Mouse (Mus musculus) cerebellum, postnatal 36 days (tissue): ENCODE measurements around the gene Acadm.

ENCODE experiments used
- DNase-seq, 2 experiments: peaks; one replicate each; pipeline ENCODE4 v3.0.0; 2021 to 2022; ENCODE audit warnings: mixed read lengths in 2 of 2

Acadm gene

DNA sequence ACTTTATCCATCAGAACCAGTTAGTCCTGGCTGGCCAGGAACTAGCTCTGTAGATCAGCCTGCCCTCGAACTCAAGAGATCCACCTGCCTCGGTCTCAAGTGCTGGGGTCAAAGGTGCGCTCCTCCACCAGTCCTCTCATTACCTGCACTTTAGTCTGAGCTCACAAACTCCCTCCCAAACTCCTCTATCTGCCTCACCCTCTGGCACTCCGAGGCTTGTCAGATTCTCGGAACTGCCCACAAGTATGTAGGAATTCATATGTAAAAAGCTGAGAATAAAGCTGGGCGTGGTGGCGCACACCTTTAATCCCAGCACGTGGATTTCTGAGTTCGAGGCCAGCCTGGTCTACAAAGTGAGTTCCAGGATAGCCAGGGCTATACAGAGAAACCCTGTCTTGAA, 3.9 kb downstream of the Acadm start:
- no peak for DNase-seq

DNA sequence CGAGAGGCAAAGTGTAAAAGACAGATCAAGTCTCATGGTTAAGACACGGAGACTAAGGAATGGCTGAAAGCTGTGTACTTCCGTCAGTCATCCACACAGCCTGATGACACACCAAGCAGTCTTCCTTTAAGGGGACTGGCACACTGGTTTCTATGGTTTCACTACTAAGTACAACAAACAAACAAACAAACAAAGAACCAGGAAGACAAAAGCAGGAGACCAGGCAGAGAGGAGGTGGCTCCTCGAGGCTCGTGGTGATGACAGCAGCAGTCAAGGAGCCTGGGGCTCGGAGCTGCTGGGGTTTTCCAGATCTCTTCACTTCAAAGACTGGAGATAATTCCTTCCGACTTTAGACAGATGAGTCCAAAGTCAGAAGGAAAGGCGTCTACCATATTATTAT, 4.4 kb downstream of the Acadm start:
- DNase-seq: no peak

DNA sequence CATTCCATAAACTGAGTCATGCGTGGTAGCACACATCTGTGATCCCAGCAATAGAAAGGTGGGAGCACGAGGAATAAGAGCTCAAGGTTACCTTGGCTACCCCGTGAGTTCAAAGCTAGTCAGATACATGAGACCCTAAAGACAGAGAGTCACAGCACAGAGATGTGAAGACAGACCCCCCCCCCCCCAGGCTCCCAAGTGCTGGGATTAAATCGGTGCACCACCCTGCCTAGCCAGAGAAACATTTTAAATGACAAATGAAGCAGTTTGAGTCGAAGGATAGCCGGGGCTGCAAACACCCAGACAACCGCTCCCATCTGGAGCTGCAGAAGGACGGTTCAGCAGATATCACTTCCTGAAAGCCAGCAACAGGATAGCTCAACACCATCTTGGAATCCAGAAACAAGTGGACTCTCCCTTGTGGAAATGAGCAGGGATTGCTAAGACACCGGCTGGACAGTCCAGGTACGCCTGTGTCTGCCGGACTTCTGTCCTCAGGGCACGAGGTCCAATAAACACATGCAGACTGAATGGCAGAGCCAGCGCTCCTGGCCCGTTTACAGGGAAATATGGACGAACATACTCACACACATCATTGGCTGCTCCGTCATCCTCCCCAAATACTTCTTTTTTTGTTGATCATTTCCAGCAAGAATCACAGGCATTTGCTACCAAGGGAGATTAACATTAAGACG, 7.2 kb downstream of the Acadm start:
- DNase-seq: no peak

DNA sequence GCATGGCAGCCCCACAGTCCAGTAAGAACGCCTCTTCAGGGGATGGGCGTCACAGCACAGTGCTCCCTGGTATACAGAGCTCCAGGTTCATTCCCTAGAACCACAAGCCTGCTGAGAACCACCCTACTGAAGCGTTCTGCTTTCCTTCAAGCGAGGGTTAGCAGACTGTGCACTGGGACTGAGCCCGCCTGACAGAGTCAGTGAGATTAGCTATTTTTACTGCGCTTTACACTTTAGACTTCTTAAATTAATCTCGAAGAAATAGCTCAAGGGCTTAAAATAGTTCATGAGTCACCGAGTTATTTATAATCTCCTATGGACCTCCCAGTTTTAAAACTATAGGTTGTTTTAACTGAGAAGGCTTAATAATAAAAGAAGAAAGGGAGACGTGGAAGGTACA, 8.6 kb downstream of the Acadm start:
- DNase-seq: no peak

DNA sequence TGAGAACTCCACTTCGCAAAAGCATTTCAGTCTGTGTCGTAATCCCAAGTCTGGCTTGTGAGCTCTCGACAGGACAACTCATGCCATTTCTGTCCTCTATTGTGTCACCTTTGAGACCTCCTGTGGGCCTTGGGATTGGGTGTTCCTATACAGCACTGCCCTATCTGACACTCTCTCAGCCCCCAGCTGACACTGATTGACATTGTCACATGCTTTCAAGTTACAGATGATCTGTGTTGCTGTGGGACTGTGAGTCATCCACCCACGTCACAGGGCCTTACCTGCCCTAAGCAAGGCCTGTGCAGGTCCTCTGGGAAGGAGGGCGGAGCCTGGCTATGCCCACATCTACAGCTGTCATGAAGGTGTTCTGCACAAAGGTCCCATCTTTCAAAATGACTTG, 12.0 kb downstream of the Acadm start:
- DNase-seq: no peak

DNA sequence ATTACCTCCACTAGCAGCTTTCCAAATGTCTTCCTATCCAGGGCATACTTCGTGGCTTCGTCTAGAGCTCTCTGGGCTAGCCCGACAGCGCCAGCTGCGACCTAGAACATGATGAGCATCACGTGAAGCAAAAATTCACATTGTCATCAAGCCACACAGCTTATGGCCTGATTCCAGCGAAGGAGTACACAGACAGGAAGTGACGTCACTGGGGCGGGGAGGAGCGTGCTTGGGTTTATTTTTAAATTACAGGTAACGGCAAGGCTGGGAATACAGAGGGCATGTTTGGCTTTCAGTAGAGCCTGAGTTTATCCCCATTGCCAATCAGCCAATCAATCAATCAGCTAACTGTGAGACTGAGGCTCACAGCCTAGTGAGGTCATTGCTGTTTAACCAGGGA, 14.9 kb downstream of the Acadm start:
- DNase-seq: no peak

DNA sequence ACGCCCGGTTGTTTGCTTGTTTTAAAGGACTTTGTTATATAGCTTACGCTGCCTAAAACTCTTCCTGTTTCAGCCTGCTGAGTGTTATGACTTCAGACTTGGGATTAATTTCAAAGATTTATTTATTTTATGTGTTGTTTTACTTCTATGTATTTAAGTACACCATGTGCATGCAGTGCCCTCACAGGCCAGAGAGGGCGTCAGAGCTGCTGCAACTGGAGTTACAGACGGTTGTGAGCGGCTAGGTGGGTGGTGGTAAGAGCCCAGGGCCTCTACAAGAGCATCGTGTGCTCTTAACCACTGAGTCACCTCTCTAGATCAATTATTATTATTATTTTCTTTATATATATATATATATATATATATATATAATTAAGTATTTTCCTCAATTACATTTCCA, 18.1 kb downstream of the Acadm start:
- no peak for DNase-seq

DNA sequence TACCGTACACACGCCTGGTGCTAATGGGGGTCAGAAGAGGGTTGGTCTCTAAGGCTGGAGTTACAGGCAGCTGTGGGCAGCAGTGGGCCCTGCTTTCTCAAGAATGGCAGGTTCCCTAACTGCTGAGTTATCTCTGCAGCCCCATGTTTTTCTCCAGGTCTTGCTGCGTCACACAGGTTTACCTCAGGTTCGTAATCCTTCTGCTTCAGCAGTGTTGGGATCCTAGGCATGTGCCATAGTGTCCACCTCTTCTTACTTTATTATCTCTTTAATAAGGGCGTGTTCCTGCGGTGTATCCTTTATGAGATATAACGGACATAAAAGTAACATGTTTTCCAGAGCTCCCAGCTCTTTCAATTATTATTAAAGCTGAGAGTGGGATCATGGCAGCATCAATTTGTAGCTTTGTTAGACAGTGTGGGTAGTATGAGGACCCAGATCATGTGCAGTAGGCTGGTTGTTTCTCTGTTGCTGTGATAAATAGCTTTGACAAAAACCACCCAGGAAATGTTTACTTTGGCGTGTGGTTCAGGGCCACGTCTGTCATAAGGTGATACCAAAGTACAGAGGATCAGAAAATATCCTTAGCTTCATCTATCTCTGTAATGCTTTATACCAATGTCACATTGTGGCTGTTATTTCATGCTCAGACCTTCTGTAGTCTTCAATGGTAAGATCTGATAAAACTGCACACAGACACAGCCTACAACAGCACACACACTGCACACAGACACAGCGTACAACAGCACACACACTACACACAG, 23.1 kb downstream of the Acadm start:
- no peak for DNase-seq

DNA sequence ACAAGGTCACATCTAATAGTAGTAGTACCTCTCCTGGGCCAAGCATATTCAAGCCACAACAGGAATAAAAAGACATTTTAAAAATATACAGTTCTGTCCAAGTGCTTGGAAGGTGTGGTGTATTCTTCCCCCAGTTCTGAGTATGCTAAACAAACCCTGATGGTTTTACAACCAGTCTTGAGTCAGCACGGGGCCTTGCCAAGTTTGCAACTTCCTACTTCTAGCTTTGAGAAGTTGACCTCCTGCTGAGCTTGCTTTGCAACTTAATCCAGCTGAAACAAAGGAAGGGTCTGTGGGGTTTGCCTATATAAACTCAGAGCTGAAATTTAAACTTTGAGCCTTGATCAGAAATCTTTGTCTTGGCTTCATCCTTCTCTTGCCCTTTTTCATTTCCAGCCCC, 27.2 kb downstream of the Acadm start:
- no peak for DNase-seq

DNA sequence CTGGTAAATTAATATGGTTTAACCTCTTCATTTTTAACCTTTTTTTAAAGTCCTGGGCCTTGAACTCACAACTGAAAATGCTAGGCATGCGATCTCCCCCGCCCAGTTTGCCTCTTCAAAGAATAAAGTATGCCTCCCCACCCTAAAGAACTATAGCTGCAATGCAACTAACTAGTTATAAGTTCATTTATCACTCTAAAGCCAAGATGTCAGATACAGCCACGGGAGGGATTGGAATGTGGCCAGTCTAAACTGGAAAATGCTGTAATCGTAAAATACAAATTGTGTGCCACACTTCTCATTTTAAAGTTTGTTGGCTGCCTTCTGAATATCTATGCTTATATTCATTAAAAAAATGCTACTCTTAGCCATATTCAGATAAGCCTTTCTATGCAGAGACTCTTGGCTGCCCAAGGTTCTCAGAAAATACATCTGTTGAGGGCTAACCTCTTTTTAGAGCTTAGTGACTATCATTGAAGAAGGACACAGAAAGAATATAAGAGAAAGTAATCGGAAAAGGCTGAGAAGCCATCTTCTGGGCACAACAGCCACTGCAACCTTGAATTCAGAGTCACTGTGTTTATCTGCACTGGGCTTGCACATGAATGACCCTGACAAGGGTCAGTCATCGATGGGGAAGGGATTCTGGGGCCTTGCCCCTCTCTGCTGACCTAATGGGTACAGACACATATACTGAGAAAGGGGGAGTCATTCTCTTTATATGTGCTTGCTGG, 30.8 kb downstream of the Acadm start:
- DNase-seq: peak in 1 of 2 experiments; percentile 14

DNA sequence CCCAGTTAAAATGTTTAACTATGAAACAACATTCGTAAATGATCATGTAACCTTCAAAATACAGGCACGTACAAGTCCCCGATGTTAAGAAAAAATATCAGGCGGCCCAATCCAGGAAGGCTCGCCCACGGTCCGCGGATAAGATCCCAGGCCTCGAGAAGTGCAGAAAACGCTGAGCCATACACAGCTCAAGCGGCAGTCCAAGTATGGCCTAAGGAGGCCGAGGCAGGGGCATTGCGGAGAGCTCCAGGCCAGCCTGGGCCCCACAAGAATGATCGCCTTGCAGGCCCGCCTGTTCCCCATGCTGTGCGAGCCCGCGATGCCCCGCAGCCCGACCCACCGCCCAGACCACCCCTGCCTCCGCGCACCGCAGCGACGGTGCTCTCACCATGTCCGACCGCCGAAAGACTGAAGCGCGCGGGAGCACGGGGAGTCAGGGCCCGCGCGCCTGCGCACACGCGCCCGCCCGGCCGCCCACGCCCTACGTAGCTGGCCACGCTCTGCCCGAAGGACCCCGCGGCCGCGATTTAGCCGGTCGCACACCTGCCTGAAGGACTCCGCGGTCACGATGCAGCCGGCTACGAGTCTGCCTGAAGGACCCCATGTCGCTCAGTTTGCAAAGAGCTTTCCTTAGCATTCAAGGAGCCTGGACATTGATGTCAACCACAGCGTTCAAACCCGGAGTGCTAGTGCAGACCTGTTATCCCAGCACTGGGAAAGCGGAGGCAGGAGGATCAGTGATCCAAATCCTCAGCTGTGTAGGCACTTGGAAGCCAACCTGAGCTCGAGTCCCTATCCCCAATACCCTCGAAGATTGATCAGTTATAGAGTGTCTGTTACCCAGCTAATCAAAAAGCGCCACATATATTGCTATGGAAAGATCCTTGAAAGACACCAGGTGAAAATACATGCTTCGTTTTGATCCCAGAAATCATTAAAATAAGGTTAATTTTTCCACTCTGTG, 31.6 kb downstream of the Acadm start, which contains the start of gene Rabggtb:
Gene Rabggtb, minus strand, starts transcription at position 464 of the 964 bp plus-strand sequence.
- DNase-seq: peak; percentile 97

DNA sequence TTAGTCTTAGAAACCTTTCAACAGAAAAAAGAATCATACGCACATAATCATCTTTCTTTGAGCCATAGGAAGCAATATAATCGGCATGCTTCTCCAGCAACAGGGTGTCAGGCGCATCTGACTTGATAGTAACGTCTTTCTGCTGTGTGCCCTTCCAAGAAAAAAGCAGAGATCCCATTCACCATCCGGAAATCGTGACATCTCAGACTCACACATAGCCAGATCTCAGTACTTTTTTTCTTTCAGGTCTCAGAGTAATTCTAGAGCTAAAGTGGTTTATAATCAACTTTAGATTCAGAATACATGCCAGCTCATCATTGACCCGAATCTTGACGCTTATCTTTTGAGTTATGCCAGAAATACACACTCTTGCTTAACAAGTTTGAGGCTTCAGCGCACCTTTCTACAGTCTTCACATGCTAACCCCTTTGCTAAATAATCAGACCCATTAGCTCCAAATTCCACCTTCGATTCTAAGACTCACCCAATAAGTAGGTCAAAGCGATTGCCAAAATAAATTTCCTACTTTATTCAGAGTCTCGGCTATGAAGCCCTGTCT, 32.5 kb downstream of the Acadm start:
- no peak for DNase-seq

DNA sequence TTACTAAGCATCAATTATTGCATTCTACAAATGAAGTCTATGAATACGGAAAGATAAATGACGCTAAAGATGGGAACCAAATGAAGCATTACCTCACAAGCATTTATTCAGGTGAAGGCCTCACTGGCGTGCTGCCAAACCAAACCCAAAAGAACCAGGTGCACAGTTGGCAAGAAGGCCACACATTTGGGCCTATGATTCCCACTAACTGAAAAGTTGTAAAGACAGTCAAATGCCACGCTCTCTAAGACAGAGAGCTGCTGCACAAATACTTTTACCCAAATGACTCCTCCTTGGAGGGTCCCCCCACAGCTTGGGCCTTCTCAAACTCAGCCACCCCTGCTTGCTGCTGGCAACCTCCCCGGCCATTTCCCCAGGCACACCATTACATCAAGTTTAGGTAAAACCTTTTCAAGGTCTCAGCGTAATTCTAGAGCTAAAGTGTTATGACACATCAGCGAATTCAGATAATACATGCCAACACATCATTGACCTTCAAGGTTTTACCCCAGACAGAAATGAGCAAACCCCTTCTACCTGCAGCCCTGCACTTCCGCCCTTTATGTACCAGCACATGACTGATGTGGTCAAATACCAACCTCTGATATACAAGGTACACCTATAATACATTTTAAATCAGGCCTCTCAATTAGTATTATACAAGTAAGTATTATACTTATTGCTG, 33.1 kb downstream of the Acadm start:
- peak; percentile 40 to 49 for DNase-seq

DNA sequence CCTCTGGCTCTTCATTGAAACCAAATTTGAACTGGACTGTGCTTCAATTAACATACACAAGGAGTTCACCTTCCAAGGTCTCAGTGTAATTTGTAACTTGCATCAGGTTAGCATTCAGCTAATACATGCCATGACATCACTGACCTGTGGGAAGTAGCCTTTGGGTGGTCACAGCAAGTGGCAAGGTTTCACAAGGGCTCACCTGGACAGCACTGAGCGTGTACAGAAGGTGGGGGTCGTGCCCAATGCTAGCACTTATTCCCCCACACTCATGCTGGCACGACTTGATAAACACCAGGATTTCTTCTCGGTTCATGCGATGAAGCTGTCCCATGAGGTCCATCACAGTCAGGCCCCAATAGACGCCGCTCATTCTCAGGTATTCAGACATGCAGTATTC, 33.9 kb downstream of the Acadm start:
- DNase-seq: no peak

DNA sequence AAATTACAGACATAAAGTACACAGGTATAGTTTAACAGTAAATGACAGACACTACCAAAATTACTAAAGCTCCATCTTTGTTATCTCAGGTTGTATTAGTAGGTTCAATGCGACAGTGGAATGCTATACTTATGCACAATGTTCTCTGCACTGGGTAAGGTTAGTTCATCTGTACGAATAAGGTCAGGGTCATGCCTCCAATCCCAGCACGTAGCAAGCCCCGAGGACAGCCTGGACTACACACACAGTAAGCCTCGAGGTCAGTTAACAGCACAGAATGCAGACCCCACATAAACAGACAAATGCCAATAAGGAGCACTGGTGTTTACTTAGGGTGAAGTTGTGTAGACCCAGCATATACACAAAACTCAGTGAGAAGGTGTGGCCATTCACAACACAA, 35.5 kb downstream of the Acadm start:
- no peak for DNase-seq

DNA sequence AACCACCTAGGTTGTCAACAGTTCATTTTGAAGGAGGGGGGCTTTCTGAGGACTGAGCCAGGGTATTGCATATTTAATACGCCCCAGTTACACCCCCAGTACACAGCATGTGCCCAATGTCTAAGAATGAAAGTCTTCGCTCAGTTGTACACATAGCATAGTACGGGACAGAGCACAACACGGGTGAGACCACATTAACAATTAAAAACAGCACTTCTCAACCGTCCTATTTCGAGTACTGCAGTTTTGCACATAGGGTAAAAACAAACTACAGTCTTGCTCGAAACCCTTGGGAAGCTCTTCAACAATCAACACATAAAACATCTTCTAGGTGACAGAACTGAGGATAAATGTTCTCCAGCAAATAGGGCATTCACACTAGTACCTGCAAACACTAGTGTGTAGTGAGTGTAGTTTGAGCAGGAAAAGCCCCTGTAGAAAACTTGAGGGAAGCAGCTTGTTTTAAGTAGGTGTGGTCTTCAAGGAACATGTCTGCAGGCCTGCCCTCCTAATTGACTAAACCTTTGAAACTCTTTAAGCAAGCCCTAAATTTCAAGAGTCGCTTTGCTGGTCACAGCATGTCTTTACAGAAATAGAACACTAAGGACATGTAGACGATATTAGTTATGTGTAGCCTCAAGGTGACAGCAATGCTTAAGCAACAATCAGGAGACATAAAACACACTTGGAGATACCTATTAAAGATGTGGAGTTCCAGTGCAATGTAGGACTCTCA, 38.1 kb downstream of the Acadm start, which contains the start of gene Msh4:
Gene Msh4, minus strand, starts transcription at position 3 of the 736 bp plus-strand sequence.
- DNase-seq: no peak

DNA sequence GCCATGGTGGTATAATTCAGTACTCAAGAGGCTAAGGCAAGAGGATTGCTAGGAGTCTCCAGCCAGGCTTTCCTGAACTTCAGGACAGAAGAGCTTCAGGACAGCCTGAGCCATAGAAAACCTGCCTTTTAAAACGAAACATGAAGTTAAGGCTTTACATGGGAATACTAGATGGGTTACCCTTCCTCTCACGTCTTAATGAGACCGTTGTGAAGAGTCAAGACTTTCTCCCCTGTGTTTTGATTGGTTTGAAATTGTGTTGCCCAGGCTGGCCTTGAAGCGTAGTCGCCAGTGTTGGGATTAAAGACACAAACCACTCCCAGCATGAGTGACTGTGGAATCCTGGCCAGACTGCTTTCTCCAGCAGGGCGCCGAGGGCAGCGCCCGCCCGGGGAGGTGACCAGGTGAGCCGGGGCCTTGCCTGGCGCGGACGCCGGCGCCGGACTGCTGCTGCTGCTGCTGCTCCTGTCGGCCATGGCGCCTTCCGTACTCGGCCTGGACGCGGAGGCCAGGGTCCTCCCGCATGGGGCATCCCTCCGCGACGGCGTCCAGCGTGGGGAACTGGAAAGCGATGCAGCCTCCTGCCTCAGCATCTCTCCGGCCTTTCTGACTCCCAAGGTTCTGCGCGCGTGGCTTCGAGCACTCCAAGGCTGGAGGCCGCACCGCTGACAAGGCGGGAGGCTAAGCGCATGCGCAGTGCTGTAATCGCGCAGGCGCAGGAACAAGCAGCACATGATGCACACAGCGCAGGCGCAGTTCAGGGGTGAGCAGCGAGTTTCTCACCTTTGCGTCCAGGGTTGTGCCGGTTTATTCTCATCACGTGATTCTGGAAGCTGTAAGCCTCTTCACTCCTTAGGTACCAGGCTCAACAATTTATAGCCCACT, 38.9 kb downstream of the Acadm start:
- DNase-seq: peak in 1 of 2 experiments; percentile 11

DNA sequence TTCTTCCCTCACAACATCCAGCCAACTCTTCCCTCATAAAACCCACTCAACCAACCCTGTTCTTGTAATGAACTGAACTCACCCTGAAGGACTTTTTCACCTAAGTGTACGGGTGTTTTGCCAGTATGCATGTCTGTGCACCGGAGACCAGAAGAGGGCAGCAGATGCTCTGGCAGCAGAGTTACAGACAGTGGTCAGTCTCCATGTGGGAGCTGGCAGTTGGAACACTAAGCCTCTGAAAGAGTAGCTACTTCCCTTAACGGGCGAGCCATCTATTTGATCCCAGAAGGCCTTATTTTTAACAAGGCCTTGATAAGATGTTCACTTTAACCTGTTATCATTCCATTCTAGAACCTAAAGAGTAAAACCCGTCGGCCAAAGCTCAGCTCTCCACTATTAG, 39.8 kb downstream of the Acadm start:
- DNase-seq: peak; percentile 55 to 60

DNA sequence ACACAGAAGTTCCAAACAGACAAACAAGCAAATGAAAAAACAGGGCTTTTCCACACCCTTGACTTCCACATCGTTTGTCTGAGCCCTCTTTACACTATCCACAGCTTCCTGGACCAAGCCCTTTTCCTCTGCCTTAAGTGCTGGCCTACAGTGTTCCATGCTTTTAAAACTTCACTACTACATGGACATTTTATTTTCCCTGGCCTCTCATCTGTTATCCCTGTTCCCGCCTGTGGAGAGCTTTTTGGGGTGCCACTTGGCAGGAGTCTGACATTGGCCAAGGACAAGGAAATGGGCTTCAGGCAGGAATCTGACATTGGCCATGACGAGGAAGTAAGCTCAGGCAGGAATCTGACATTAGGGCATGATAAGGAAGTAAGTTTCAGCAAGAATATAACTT, 41.8 kb downstream of the Acadm start:
- DNase-seq: no peak

DNA sequence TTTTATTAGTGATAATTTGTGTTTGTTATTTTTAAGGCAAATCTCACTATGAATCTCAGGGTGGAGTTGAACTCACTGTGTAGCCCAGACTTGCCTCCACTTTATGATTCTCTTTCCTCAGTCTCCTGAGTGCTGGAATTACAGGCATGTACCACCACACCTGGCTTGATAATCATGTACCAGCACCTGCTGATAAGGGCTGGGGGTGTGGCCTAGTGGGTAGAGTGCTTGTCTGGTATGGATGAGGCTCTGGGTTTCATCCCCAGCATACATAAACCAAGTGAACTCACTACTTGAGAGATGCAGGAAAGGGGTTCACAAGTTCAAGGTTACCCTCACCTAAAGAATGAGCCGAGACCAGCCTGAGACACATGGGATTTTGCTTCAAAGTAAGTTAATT, 42.5 kb downstream of the Acadm start:
- DNase-seq: no peak
